Mouse (Mus musculus) bone marrow macrophage, adult 2 months (primary cell): ENCODE data around the gene Pon3.

ENCODE experiments used
- CTCF ChIP-seq: IDR thresholded peaks from 2 replicates; pipeline ENCODE4 v1.5.1; 2012; ENCODE audit warnings: low read depth, mild to moderate bottlenecking, low read length, moderate library complexity
- POLR2A ChIP-seq: IDR thresholded peaks from 2 replicates; pipeline ENCODE4 v1.6.1; 2012; ENCODE audit warnings: mild to moderate bottlenecking, low read depth, low read length, borderline replicate concordance

DNA sequence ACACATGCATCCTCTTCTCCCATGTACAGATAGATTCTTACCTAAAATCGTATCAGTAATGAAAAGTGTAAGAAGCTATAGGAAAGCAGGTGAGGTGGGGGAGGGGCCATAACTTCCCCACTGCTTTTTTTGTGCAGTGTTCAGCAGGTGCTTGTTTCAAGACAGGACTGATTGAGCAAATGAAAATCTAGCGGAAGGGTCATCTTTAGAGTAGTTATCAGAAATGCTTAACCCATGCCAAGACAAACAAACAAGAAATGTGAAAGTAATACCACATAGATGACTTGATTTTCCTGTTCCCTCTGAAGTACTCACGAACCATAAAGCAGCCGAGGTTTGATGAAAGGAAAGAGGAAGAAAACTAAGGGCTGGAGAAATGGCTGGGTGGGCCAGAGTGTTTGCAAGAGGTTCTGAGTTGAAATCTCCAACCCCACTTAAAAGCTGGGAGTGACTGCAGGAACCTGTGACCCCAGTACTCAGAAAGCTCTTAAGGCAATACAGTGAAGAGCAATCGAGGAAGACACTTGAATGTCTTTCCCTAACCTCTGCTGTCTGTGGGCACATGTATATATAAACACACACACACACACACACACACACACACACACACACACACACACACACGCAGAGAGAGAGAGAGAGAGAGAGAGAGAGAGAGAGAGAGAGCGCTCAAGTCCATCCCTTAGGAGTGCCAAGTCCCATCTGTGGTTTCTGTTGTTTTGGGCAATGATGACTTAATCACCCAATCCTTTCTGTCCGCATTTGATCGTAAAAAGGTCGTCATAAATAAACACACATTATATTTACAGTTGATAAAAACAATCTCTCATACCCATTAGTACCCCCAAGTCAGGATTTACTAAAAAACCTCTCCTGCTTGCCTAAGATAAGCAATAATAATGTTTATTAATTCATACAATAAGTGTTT, 6.5 kb upstream of the Pon3 start:
- no peak for TF ChIP-seq CTCF
- TF ChIP-seq POLR2A: no peak
